Mouse (Mus musculus) left cerebral cortex, adult 9 months (tissue): Measurements from ENCODE around the gene Aqp9.

Source experiments
- DNase-seq, 2 experiments: peaks; one replicate each; pipeline ENCODE4 v3.0.0; 2022; ENCODE audit warnings: low spot score in 2 of 2

The Aqp9 gene

GRCm38 (mm10) chr9:71068866-71069390 is 99.6 kb downstream of the Aqp9 start:
- DNase-seq, result no peak

GRCm38 (mm10) chr9:71067156-71067555 is 101.3 kb downstream of the Aqp9 start:
- DNase-seq, result no peak

GRCm38 (mm10) chr9:71066491-71066890 is 102.0 kb downstream of the Aqp9 start:
- no peak for DNase-seq

- DNase-seq, result no peak
Measured at GRCm38 (mm10) chr9:71065343-71065875, 103.1 kb downstream of the Aqp9 start.

- no peak for DNase-seq
Measured at GRCm38 (mm10) chr9:71064291-71064840, 104.1 kb downstream of the Aqp9 start.

GRCm38 (mm10) chr9:71063551-71063950 is 104.9 kb downstream of the Aqp9 start:
- DNase-seq, result no peak

- DNase-seq, result no peak
Measured at GRCm38 (mm10) chr9:71062976-71063375, 105.5 kb downstream of the Aqp9 start.

- DNase-seq, result no peak
Measured at GRCm38 (mm10) chr9:71062301-71062700, 106.2 kb downstream of the Aqp9 start.
